Mouse (Mus musculus) left cerebral cortex, adult 8-10 months (tissue): ENCODE measurements around the gene Mrpl39. TPM values are rescaled to one million over a fixed set of nuclear protein-coding genes. Genes with fewer than 3 reads are reported as not detected.

Experiments used
- DNase-seq, 2 experiments: peaks; one replicate each; pipeline ENCODE4 v3.0.0; 2022; ENCODE audit warnings: low spot score in 2 of 2
- microRNA-seq, 2 experiments: library from miRNA; unstranded; fragments of <30 nt; microRNA quantifications; one replicate each; pipeline ENCODE4 v1.2.0; 2022
- total RNA-seq, 4 experiments: library from RNA; stranded (reverse); gene quantifications; 2 replicates each; pipeline ENCODE4 v1.2.4; 2022

Mrpl39 gene
- total RNA-seq, 4 experiments from 2014 or later, result 19.1 to 22.5 (median 19.5) TPM

GRCm38 (mm10) chr16:84701041-84701440 lies 34.5 kb downstream of the Mrpl39 start:
- no peak for DNase-seq

DNA sequence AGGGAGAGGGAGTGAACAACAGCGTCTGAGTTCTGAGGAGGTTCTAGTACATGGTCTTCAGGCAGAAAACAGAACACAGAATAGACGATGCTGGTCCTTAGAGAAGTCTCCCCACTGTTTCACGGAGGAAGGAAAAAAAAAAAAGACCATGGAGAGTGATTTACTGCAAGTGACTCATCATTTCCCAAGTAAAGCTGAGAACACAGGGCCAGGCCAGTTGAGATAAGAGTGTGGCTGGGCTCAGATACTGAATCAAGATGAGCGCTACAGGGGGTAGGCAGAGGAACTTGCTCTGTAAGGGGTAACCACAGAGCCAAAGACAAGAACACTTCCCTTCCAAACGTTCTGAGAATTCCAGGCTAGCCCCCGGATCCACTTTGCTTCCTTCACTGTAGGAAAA lies 36.8 kb downstream of the Mrpl39 start:
- DNase-seq, result no peak

DNA sequence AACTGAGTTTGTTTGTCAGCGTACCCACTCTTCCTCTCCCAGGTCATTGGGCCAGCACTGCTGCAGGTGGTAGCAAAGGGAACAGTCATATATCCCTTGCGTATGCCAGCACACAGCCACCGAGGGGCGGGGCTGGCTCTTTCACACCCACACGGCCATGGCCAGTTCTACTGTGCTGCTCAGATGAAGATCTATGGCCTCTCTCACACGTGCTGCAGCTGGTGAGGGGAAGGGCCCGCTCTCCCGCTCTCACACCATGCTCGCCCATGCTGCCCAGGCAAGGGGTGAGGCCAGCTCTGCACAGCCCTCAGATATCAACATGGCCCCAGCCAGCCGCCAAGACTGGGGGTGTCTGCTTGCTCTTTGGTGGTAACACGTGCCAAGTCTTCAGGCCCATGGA lies 39.4 kb downstream of the Mrpl39 start:
- DNase-seq, result no peak

DNA sequence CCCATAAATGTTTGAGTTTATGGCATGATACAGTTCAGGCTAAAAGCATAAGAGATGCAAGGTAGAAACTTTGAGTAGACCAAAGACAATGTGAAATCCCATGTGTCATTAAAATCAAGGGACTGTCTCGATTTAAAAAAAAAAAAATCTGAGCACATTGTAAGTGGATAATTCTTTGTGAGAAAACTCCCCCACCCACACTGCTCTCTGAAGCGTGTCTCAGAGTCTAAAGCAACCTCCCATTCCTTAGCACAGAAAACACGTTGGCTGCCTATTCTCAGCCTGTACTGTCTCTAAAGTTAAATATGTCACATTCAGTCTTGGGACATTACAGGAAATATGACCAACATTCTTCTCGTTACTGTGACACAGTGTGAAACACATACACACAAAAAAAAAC lies 53.6 kb downstream of the Mrpl39 start:
- DNase-seq, result no peak

- DNase-seq, result no peak
Measured at GRCm38 (mm10) chr16:84680760-84681159, 54.8 kb downstream of the Mrpl39 start.

GRCm38 (mm10) chr16:84677292-84677691 lies 58.2 kb downstream of the Mrpl39 start:
- DNase-seq, result no peak

Small RNA genes lying within 50 kb of the gene (microRNA-seq; reads per million reads assigned to microRNA genes)
- gene Mir155, result 135 to 196 reads per million in 2 experiments

Other genes starting within 250 kb of the Mrpl39 start
- under 1 TPM in 3 of 4 experiments, not detected in 1; 0.20 to 0.35 (median 0.27) TPM for gene A730009L09Rik, start 220.6 kb downstream of the Mrpl39 start, total RNA-seq
- 10 to 100 TPM; 23.0 to 27.8 (median 25.2) TPM for gene Jam2, start 38.4 kb upstream of the Mrpl39 start, total RNA-seq
- gene Gabpa, start 99.2 kb upstream of the Mrpl39 start, total RNA-seq, result 10 to 100 TPM; 17.1 to 20.5 (median 19.1) TPM
- 100 to 1,000 TPM; 299 to 394 (median 366) TPM for gene Atp5j, start 99.9 kb upstream of the Mrpl39 start, total RNA-seq